Mouse (Mus musculus): ENCODE results near the gene Ntrk3. TPM values are rescaled to one million over a fixed set of nuclear protein-coding genes. Genes with fewer than 3 reads are reported as not detected.
A peak's percentile ranks its signal among the peaks of the same experiment; 100 is the strongest.

Gene Ntrk3
- polyA plus RNA-seq (2015; fragmentation: Nextera tagmentation; extraction: Ambion mirVana): 2.2 and 2.3 TPM in 2 replicates

- 84% methylated on average over 5 of the region's 5 CpGs for WGBS
- H3K9me3 ChIP-seq: no peaks in the 10 kb centered on the region
- no peak for ATAC-seq (ENCODE audit: low FRiP score, low read depth)
These were observed at the start of gene Ntrk3 for GRCm38 (mm10) chr7:78737614-78738210. Gene Ntrk3 (minus strand): TSS chr7:78738012.

GRCm38 (mm10) chr7:78785906-78786305, 48.1 kb upstream of the Ntrk3 start:
- ATAC-seq (ENCODE audit: low FRiP score, low read depth): no peak

More at GRCm38 (mm10) chr7:78737614-78738210, at the start of gene Ntrk3:
- no peaks in the 10 kb centered on the region for H3K4me1 ChIP-seq
- H3K27me3 ChIP-seq: no peaks in the 10 kb centered on the region
- H3K4me2 ChIP-seq (replicated peaks): no peak within 1 kb of the TSS
- H3K36me3 ChIP-seq: no peaks in the 10 kb centered on the region
- H3K27ac ChIP-seq: no peak within 1 kb of the TSS
- no peak within 1 kb of the TSS for H3K9ac ChIP-seq
- H3K4me3 ChIP-seq: no peak within 1 kb of the TSS

GRCm38 (mm10) chr7:78782639-78783581, 45.1 kb upstream of the Ntrk3 start, which contains the start of the genes Mrps11 and Mrpl46:
Gene Mrps11 (plus strand): TSS chr7:78783119.
Gene Mrpl46 (minus strand): TSS chr7:78783531.
- peak within 1 kb of the TSS; percentile 85 for H3K9ac ChIP-seq
- peak within 1 kb of the TSS; percentile 88 for H3K4me3 ChIP-seq
- H3K9me3 ChIP-seq: no peaks in the 10 kb centered on the region
- H3K36me3 ChIP-seq: peaks cover 50% of the 10 kb centered on the region
- H3K4me1 ChIP-seq: peaks cover 16% of the 10 kb centered on the region
- no peaks in the 10 kb centered on the region for H3K27me3 ChIP-seq
- under 1% methylated on average over 44 of the region's 44 CpGs for WGBS
- peak; percentile 97 for ATAC-seq (ENCODE audit: low FRiP score, low read depth)
- no peak within 1 kb of the TSS for H3K27ac ChIP-seq
- peak within 1 kb of the TSS; percentile 89 for H3K4me2 ChIP-seq (replicated peaks)

More at GRCm38 (mm10) chr7:78785906-78786305, 48.1 kb upstream of the Ntrk3 start:
- Histone ChIP-seq H3K4me1 (peaks cover 16% of the 10 kb centered on the region), H3K27me3 (no peaks in the 10 kb centered on the region), H3K4me2 (replicated peaks) (no peak overlapping the region), H3K36me3 (peaks cover 53% of the 10 kb centered on the region), H3K27ac (no peak overlapping the region), H3K9me3 (no peaks in the 10 kb centered on the region), H3K4me3 (no peak overlapping the region), H3K9ac (no peak overlapping the region)
- WGBS: 82% methylated on average over 5 of the region's 5 CpGs

DNA sequence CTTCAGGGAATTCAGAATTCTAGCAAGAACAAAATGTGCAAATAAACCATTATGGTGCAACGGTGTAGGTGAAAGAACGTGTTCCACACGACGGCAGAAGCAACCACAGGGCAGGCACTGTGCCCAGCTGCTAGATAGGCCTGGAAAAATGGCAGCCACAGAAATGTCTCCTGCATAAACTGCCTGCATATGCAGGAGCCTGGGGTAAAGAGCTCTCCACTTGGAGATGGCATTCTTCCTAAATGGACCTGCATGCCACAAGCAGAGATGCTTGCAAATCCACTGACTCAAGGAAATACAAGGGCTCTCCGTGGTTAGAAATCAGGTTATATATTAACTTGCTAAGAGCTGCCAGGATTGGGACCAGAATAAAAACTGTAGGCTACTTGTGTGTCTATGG, 40.9 kb upstream of the Ntrk3 start:
- WGBS: 96% methylated on average over 5 of the region's 5 CpGs
- peaks cover 63% of the 10 kb centered on the region for H3K36me3 ChIP-seq
- H3K9me3 ChIP-seq: no peaks in the 10 kb centered on the region
- H3K27ac ChIP-seq: no peak overlapping the region
- peaks cover 10% of the 10 kb centered on the region for H3K4me1 ChIP-seq
- H3K27me3 ChIP-seq: no peaks in the 10 kb centered on the region
- H3K4me2 ChIP-seq (replicated peaks): no peak overlapping the region
- ATAC-seq (ENCODE audit: low FRiP score, low read depth): no peak
- H3K4me3 ChIP-seq: no peak overlapping the region
- H3K9ac ChIP-seq: no peak overlapping the region

DNA sequence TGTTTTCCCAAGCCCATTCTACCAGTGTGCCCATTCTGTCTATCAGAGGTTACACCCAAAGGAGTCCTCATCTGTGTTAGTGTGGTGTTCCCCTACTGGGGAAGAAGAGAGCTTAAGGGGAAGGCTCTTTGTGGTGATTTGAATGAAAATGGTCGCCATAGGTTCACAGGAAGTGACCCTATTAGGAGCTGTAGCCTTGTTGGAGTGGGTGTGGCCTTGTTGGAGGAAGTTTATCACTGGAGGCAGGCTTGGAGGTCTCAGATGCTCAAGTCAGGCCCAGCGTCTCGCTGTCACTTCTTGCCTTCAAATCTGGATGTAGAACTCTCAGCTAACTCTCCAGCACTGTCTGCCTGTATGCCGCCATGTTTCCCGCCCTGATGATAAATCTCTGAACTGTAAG, 33.1 kb upstream of the Ntrk3 start:
- Histone ChIP-seq H3K9me3 (no peaks in the 10 kb centered on the region), H3K36me3 (peaks cover 31% of the 10 kb centered on the region)
- WGBS: 80% methylated on average over 5 of the region's 5 CpGs

GRCm38 (mm10) chr7:78769075-78769652, 31.4 kb upstream of the Ntrk3 start:
- no peaks in the 10 kb centered on the region for H3K4me1 ChIP-seq
- 60% methylated on average over 7 of the region's 7 CpGs for WGBS
- H3K4me3 ChIP-seq: no peak overlapping the region
- H3K9ac ChIP-seq: no peak overlapping the region
- ATAC-seq (ENCODE audit: low FRiP score, low read depth): no peak
- no peak overlapping the region for H3K4me2 ChIP-seq (replicated peaks)
- peaks cover 18% of the 10 kb centered on the region; the same call in 1 of the 2 replicates for H3K27me3 ChIP-seq
- no peaks in the 10 kb centered on the region for H3K9me3 ChIP-seq
- peaks cover 14% of the 10 kb centered on the region for H3K36me3 ChIP-seq
- no peak overlapping the region for H3K27ac ChIP-seq

More for the DNA sequence above, 33.1 kb upstream of the Ntrk3 start:
- H3K9ac ChIP-seq: no peak overlapping the region
- no peaks in the 10 kb centered on the region for H3K4me1 ChIP-seq
- no peak for ATAC-seq (ENCODE audit: low FRiP score, low read depth)
- H3K4me2 ChIP-seq (replicated peaks): no peak overlapping the region
- no peak overlapping the region for H3K4me3 ChIP-seq
- H3K27me3 ChIP-seq: peaks cover 11% of the 10 kb centered on the region; the same call in 1 of the 2 replicates
- H3K27ac ChIP-seq: no peak overlapping the region

DNA sequence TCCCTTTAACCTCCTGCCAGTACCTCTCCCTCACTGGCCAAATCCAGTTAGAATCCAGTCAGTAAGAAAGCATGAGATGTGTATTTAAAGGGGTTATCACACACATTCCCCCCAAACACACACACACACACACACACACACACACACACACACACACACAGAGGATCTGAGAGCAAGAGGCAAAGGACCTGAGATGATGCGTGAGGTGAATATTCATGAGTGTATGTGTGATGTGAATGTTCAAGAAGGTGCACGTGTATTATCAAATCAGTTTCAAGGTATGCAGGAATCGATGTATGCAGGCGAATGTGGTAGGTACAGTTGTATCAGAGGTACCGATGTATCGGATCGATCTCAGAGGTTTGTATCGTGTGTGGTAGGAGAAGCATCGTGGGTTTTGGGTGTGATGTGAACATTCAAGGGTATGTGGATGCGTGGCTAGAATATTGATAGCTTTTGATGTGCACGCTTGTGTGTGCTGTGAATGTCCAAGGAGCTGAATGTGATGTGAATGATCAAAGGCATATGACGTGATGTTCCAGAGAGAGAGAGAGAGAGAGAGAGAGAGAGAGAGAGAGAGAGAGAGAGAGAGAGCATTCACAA, 30.2 kb upstream of the Ntrk3 start:
- Histone ChIP-seq H3K4me1 (no peaks in the 10 kb centered on the region), H3K27ac (no peak overlapping the region), H3K27me3 (peaks cover 18% of the 10 kb centered on the region; the same call in 1 of the 2 replicates), H3K4me3 (no peak overlapping the region), H3K36me3 (peaks cover 3% of the 10 kb centered on the region; the same call in 1 of the 2 replicates), H3K4me2 (replicated peaks) (no peak overlapping the region), H3K9ac (no peak overlapping the region), H3K9me3 (no peaks in the 10 kb centered on the region)
- WGBS: 88% methylated on average over 12 of the region's 12 CpGs
- no peak for ATAC-seq (ENCODE audit: low FRiP score, low read depth)

DNA sequence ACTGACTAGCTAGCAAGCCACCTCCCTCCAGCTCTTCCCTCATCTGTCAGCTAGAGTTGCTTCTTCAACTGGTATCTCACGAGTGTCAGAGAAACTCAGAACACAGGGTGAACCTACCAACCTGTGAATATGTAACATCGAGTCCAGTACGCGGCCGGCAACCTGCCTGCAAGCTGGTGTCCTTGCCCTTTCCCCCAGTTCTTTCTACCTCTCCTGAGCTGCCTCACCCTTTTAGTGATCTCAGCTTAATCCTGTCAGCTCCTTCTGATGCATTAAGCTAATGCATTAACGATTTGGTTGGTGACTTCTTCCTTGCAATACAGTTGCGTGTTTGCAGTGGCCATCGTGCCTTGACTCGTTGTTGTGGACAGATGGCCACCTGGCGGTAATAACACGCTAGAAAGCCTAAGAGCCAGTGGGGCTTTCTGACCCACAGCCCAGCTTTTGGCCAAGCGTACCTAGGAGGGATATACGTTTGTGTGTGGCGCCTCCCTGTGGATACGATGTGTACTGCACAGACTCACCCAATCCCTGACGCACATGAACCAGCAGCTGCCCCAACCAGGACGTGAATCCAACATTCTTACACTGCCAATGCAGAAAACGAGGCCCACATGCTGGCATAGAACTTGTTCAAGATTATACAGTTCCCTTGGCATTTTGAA, 28.3 kb upstream of the Ntrk3 start:
- no peak overlapping the region for H3K4me3 ChIP-seq
- no peaks in the 10 kb centered on the region for H3K9me3 ChIP-seq
- H3K36me3 ChIP-seq: no peaks in the 10 kb centered on the region
- ATAC-seq (ENCODE audit: low FRiP score, low read depth): peak; percentile 44; the same call in 1 of the 2 replicates
- 22% methylated on average over 18 of the region's 18 CpGs for WGBS
- H3K27me3 ChIP-seq: peaks cover 18% of the 10 kb centered on the region; the same call in 1 of the 2 replicates
- H3K27ac ChIP-seq: no peak overlapping the region
- no peak overlapping the region for H3K9ac ChIP-seq
- H3K4me2 ChIP-seq (replicated peaks): peak overlapping the region; percentile 21; the same call in 1 of the 2 replicates
- H3K4me1 ChIP-seq: no peaks in the 10 kb centered on the region

GRCm38 (mm10) chr7:78765215-78765631, 27.4 kb upstream of the Ntrk3 start:
- 72% methylated on average over 5 of the region's 5 CpGs for WGBS
- Histone ChIP-seq H3K27ac (no peak overlapping the region), H3K27me3 (peaks cover 18% of the 10 kb centered on the region; the same call in 1 of the 2 replicates), H3K9ac (no peak overlapping the region), H3K36me3 (no peaks in the 10 kb centered on the region), H3K4me2 (replicated peaks) (no peak overlapping the region), H3K9me3 (no peaks in the 10 kb centered on the region), H3K4me3 (no peak overlapping the region), H3K4me1 (no peaks in the 10 kb centered on the region)
- no peak for ATAC-seq (ENCODE audit: low FRiP score, low read depth)

- Histone ChIP-seq H3K4me3 (no peak overlapping the region), H3K36me3 (no peaks in the 10 kb centered on the region), H3K9ac (no peak overlapping the region), H3K4me1 (no peaks in the 10 kb centered on the region), H3K27ac (no peak overlapping the region), H3K27me3 (peaks cover 18% of the 10 kb centered on the region; the same call in 1 of the 2 replicates), H3K9me3 (no peaks in the 10 kb centered on the region), H3K4me2 (replicated peaks) (no peak overlapping the region)
- no peak for ATAC-seq (ENCODE audit: low FRiP score, low read depth)
- WGBS: 90% methylated on average over 3 of the region's 3 CpGs
These were observed 26.0 kb upstream of the Ntrk3 start for GRCm38 (mm10) chr7:78763801-78764200.

DNA sequence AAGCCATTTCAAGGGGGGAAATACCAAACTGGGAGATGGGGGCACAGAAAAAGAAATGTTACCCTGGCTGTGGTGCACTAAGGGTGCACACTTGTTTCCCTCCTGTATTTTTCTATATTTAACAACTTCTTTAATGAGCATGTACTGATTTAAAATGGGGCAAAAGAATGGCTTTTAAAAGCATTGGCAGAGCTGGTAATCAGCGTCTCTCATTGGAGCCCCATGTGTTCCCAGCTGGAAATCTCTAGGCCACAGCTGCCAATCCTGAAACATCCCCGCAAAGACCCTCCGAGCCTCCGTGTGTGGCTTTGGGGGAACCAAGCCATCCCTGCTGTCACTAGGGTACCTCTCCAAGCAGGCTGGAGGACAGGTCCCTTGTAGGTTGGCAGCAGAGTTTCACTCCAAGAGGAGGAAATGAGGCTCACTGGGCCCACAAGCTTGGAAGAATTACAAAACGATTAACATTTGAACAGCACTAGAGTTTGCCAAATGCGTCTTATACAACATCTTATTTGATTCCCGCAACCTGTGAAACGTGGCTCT, 16.7 kb upstream of the Ntrk3 start:
- 61% methylated on average over 8 of the region's 8 CpGs for WGBS
- H3K4me1 ChIP-seq: no peaks in the 10 kb centered on the region

More for the DNA sequence above, 16.7 kb upstream of the Ntrk3 start:
- Histone ChIP-seq H3K9ac (no peak overlapping the region), H3K4me2 (replicated peaks) (no peak overlapping the region), H3K9me3 (no peaks in the 10 kb centered on the region), H3K27ac (no peak overlapping the region), H3K27me3 (no peaks in the 10 kb centered on the region), H3K4me3 (no peak overlapping the region), H3K36me3 (no peaks in the 10 kb centered on the region)
- no peak for ATAC-seq (ENCODE audit: low FRiP score, low read depth)
